Mouse (Mus musculus): ENCODE results near the gene Hcar1. TPM values are rescaled to one million over a fixed set of nuclear protein-coding genes. Genes with fewer than 3 reads are reported as not detected.

Gene Hcar1
- polyA plus RNA-seq, 1 experiment from 2014 or later = 1.9 TPM

- Histone ChIP-seq H3K4me1 (replicated peaks; ENCODE audit: control insufficient read depth, insufficient read depth, low read length) (no peaks in the 10 kb centered on the region), H3K36me3 (ENCODE audit: control insufficient read depth, insufficient read depth, low read length) (no peaks in the 10 kb centered on the region), H3K4me2 (ENCODE audit: low read length) (no peak overlapping the region), H3K4me3 (ENCODE audit: low read depth, low read length) (no peak overlapping the region), H3K27ac (ENCODE audit: low read depth) (no peak overlapping the region), H3K9ac (ENCODE audit: low read length) (no peak overlapping the region), H3K9me3 (ENCODE audit: control insufficient read depth, low read length) (no peaks in the 10 kb centered on the region), H3K27me3 (replicated peaks; ENCODE audit: control insufficient read depth, insufficient read depth, low read length) (no peaks in the 10 kb centered on the region)
- WGBS = 82% methylated on average over 13 of the region's 13 CpGs
- ATAC-seq (replicated peaks; ENCODE audit: low FRiP score, low TSS enrichment, low read depth) (no peak), DNase-seq (ENCODE audit: low spot score) (no peak)
These were observed 17.5 kb upstream of the Hcar1 start for GRCm38 (mm10) chr5:123897352-123897751.

DNA sequence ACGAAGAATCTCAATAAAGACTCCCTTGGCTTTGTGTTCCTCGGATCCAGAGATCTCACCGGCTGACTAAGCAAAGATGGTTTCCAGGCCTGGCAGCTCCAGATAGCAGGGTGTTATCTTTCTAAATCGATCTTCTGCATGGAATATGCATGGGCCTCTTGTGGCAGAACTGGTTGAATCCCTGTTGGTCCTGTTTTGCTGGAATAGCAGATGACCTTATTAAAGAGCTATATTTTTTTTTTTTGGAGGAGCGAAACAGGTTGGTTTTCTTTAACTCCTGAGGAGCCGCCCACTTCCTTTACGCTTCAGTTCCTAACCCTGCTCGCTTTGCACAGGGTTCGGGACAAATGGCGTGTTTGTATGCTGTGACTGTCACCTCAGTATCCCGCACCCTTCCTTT, 16.6 kb upstream of the Hcar1 start:
- 70% methylated on average over 11 of the region's 11 CpGs for WGBS
- Histone ChIP-seq H3K4me3 (ENCODE audit: low read depth, low read length) (no peak overlapping the region), H3K36me3 (ENCODE audit: control insufficient read depth, insufficient read depth, low read length) (no peaks in the 10 kb centered on the region), H3K4me1 (replicated peaks; ENCODE audit: control insufficient read depth, insufficient read depth, low read length) (no peaks in the 10 kb centered on the region), H3K27me3 (replicated peaks; ENCODE audit: control insufficient read depth, insufficient read depth, low read length) (no peaks in the 10 kb centered on the region), H3K27ac (ENCODE audit: low read depth) (no peak overlapping the region), H3K4me2 (ENCODE audit: low read length) (no peak overlapping the region), H3K9ac (ENCODE audit: low read length) (no peak overlapping the region), H3K9me3 (ENCODE audit: control insufficient read depth, low read length) (no peaks in the 10 kb centered on the region)
- ATAC-seq (replicated peaks; ENCODE audit: low FRiP score, low TSS enrichment, low read depth) (no peak), DNase-seq (ENCODE audit: low spot score) (no peak)

DNA sequence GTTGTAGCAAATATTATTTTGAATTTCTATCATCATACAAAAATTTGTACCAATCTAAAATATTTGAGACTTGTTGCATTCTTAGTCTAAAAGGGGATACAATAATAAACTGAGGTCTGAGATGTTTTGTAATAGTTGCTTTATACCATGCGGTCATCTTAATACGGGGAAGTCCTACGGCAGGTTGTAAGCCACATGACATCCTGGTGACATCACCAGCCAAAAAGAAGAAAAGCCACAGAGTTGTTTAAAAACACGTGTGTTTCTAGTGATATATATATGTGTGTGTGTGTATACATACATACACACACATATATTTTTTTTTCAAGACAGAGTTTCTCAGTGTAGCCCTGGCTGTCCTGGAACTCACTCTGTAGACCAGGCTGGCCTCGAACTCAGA, 13.7 kb upstream of the Hcar1 start:
- Histone ChIP-seq H3K9me3 (ENCODE audit: control insufficient read depth, low read length) (no peaks in the 10 kb centered on the region), H3K4me3 (ENCODE audit: low read depth, low read length) (no peak overlapping the region), H3K27ac (ENCODE audit: low read depth) (no peak overlapping the region), H3K4me2 (ENCODE audit: low read length) (no peak overlapping the region), H3K36me3 (ENCODE audit: control insufficient read depth, insufficient read depth, low read length) (no peaks in the 10 kb centered on the region), H3K27me3 (replicated peaks; ENCODE audit: control insufficient read depth, insufficient read depth, low read length) (no peaks in the 10 kb centered on the region), H3K4me1 (replicated peaks; ENCODE audit: control insufficient read depth, insufficient read depth, low read length) (no peaks in the 10 kb centered on the region), H3K9ac (ENCODE audit: low read length) (no peak overlapping the region)
- ATAC-seq (replicated peaks; ENCODE audit: low FRiP score, low TSS enrichment, low read depth) (no peak), DNase-seq (ENCODE audit: low spot score) (no peak)
- WGBS = 88% methylated on average over 5 of the region's 5 CpGs

GRCm38 (mm10) chr5:123891669-123892068, 11.8 kb upstream of the Hcar1 start:
- Histone ChIP-seq H3K27me3 (replicated peaks; ENCODE audit: control insufficient read depth, insufficient read depth, low read length) (no peaks in the 10 kb centered on the region), H3K4me3 (ENCODE audit: low read depth, low read length) (no peak overlapping the region), H3K9ac (ENCODE audit: low read length) (no peak overlapping the region), H3K36me3 (ENCODE audit: control insufficient read depth, insufficient read depth, low read length) (no peaks in the 10 kb centered on the region), H3K4me1 (replicated peaks; ENCODE audit: control insufficient read depth, insufficient read depth, low read length) (no peaks in the 10 kb centered on the region), H3K27ac (ENCODE audit: low read depth) (no peak overlapping the region), H3K4me2 (ENCODE audit: low read length) (no peak overlapping the region), H3K9me3 (ENCODE audit: control insufficient read depth, low read length) (no peaks in the 10 kb centered on the region)
- 44% methylated on average over 6 of the region's 6 CpGs for WGBS
- ATAC-seq (replicated peaks; ENCODE audit: low FRiP score, low TSS enrichment, low read depth) (0 out of 2 replicates have a peak, but pooled peaks have one; percentile 19), DNase-seq (ENCODE audit: low spot score) (no peak)

DNA sequence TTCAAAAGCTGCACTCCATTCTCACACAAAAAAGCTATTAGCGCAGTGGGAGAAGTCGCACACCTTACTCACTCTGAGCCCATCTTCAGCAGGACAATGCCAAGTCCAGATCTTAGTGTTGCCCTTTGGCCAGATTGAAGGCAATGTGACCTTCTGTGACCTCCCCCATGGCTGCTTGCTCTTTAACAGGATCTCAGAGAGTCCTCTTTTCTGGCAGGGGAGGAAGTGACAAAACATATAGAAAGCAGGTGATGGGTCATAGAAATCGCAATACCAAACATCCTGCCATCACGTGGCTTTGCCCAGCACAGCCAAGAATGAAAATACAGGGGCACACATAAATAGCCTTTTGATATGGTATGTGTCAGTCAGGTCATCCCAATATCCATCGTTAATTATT, 11.2 kb upstream of the Hcar1 start:
- DNase-seq (ENCODE audit: low spot score) (no peak), ATAC-seq (replicated peaks; ENCODE audit: low FRiP score, low TSS enrichment, low read depth) (no peak)
- no peak overlapping the region for H3K4me3 ChIP-seq (ENCODE audit: low read depth, low read length)
- 77% methylated on average over 5 of the region's 5 CpGs for WGBS
- H3K27me3 ChIP-seq (replicated peaks; ENCODE audit: control insufficient read depth, insufficient read depth, low read length) = no peaks in the 10 kb centered on the region
- no peak overlapping the region for H3K9ac ChIP-seq (ENCODE audit: low read length)
- no peaks in the 10 kb centered on the region for H3K9me3 ChIP-seq (ENCODE audit: control insufficient read depth, low read length)
- no peak overlapping the region for H3K27ac ChIP-seq (ENCODE audit: low read depth)
- no peaks in the 10 kb centered on the region for H3K36me3 ChIP-seq (ENCODE audit: control insufficient read depth, insufficient read depth, low read length)
- H3K4me2 ChIP-seq (ENCODE audit: low read length) = no peak overlapping the region
- no peaks in the 10 kb centered on the region for H3K4me1 ChIP-seq (replicated peaks; ENCODE audit: control insufficient read depth, insufficient read depth, low read length)

- 78% methylated on average over 2 of the region's 2 CpGs for WGBS
- Histone ChIP-seq H3K4me2 (ENCODE audit: low read length) (no peak overlapping the region), H3K9ac (ENCODE audit: low read length) (no peak overlapping the region), H3K27ac (ENCODE audit: low read depth) (no peak overlapping the region), H3K27me3 (replicated peaks; ENCODE audit: control insufficient read depth, insufficient read depth, low read length) (no peaks in the 10 kb centered on the region), H3K9me3 (ENCODE audit: control insufficient read depth, low read length) (no peaks in the 10 kb centered on the region), H3K36me3 (ENCODE audit: control insufficient read depth, insufficient read depth, low read length) (no peaks in the 10 kb centered on the region), H3K4me1 (replicated peaks; ENCODE audit: control insufficient read depth, insufficient read depth, low read length) (no peaks in the 10 kb centered on the region), H3K4me3 (ENCODE audit: low read depth, low read length) (no peak overlapping the region)
- ATAC-seq (replicated peaks; ENCODE audit: low FRiP score, low TSS enrichment, low read depth) (no peak), DNase-seq (ENCODE audit: low spot score) (no peak)
These were observed 10.5 kb upstream of the Hcar1 start for GRCm38 (mm10) chr5:123890312-123890711.

- no peak overlapping the region for H3K4me3 ChIP-seq (ENCODE audit: low read depth, low read length)
- H3K27me3 ChIP-seq (replicated peaks; ENCODE audit: control insufficient read depth, insufficient read depth, low read length) = no peaks in the 10 kb centered on the region
- ATAC-seq (replicated peaks; ENCODE audit: low FRiP score, low TSS enrichment, low read depth) = no peak
- no peak overlapping the region for H3K4me2 ChIP-seq (ENCODE audit: low read length)
- no peaks in the 10 kb centered on the region for H3K4me1 ChIP-seq (replicated peaks; ENCODE audit: control insufficient read depth, insufficient read depth, low read length)
- H3K9ac ChIP-seq (ENCODE audit: low read length) = no peak overlapping the region
- WGBS = 77% methylated on average over 3 of the region's 3 CpGs
- no peaks in the 10 kb centered on the region for H3K9me3 ChIP-seq (ENCODE audit: control insufficient read depth, low read length)
- no peaks in the 10 kb centered on the region for H3K36me3 ChIP-seq (ENCODE audit: control insufficient read depth, insufficient read depth, low read length)
- H3K27ac ChIP-seq (ENCODE audit: low read depth) = no peak overlapping the region
- DNase-seq (ENCODE audit: low spot score) = no peak
These were observed 6.5 kb upstream of the Hcar1 start for GRCm38 (mm10) chr5:123886365-123886764.

DNA sequence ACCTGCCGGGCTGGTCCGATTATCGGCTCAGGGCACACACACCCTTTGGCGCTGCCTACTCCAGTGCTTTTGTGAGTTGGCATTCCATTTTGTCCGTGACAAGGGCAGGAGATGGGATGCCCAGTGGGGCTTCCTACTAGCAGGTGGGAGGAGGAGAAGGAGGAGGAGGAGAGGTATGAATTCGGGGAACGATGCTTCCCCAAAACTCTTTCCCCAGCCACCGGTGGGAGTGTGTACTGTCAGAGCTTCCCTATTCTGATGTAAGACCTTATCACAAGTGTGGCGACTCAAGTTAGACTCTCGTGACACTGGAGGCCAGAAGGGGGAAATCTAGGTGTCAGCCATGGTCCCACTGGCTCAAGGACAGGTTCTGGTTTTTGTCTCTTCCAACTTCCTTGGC, 4.5 kb upstream of the Hcar1 start:
- Histone ChIP-seq H3K27me3 (replicated peaks; ENCODE audit: control insufficient read depth, insufficient read depth, low read length) (no peaks in the 10 kb centered on the region), H3K4me1 (replicated peaks; ENCODE audit: control insufficient read depth, insufficient read depth, low read length) (peaks cover 12% of the 10 kb centered on the region), H3K9me3 (ENCODE audit: control insufficient read depth, low read length) (no peaks in the 10 kb centered on the region), H3K27ac (ENCODE audit: low read depth) (no peak overlapping the region), H3K4me3 (ENCODE audit: low read depth, low read length) (no peak overlapping the region), H3K36me3 (ENCODE audit: control insufficient read depth, insufficient read depth, low read length) (no peaks in the 10 kb centered on the region), H3K9ac (ENCODE audit: low read length) (no peak overlapping the region), H3K4me2 (ENCODE audit: low read length) (no peak overlapping the region)
- WGBS = 72% methylated on average over 10 of the region's 10 CpGs
- no peak for ATAC-seq (replicated peaks; ENCODE audit: low FRiP score, low TSS enrichment, low read depth)
- no peak for DNase-seq (ENCODE audit: low spot score)

- Histone ChIP-seq H3K9ac (ENCODE audit: low read length) (no peak overlapping the region), H3K4me3 (ENCODE audit: low read depth, low read length) (no peak overlapping the region), H3K4me2 (ENCODE audit: low read length) (no peak overlapping the region), H3K4me1 (replicated peaks; ENCODE audit: control insufficient read depth, insufficient read depth, low read length) (peaks cover 14% of the 10 kb centered on the region), H3K9me3 (ENCODE audit: control insufficient read depth, low read length) (no peaks in the 10 kb centered on the region), H3K27me3 (replicated peaks; ENCODE audit: control insufficient read depth, insufficient read depth, low read length) (no peaks in the 10 kb centered on the region), H3K36me3 (ENCODE audit: control insufficient read depth, insufficient read depth, low read length) (no peaks in the 10 kb centered on the region), H3K27ac (ENCODE audit: low read depth) (no peak overlapping the region)
- ATAC-seq (replicated peaks; ENCODE audit: low FRiP score, low TSS enrichment, low read depth) = no peak
- 65% methylated on average over 7 of the region's 7 CpGs for WGBS
- no peak for DNase-seq (ENCODE audit: low spot score)
These were observed 4.1 kb upstream of the Hcar1 start for GRCm38 (mm10) chr5:123883891-123884290.

All from intestine, embryonic 14.5 days (tissue).